Mouse (Mus musculus) lung, embryonic 16.5 days (tissue): ENCODE measurements around the gene Magi1. TPM values are rescaled to one million over a fixed set of nuclear protein-coding genes. Genes with fewer than 3 reads are reported as not detected.
"Not testable (repeated sequence)": the region's sequence is repeated elsewhere in the genome, so short reads cannot be mapped to it uniquely, and the experiment has no call there.

Experiments used
- ATAC-seq: fragments of 200-750 bp; cut with Nextera tagmentation; 2 replicates; pipeline ENCODE4 v1.8.0; 2017; ENCODE audit warnings: low read depth, mild to moderate bottlenecking, moderate library complexity
- H3K27ac ChIP-seq: fragments of 300-500 bp; sonication (generic); 2 replicates; pipeline ENCODE4 v1.5.1; 2014; ENCODE audit warnings: mild to moderate bottlenecking, control low read depth, low read length
- H3K27me3 ChIP-seq: fragments of 300-500 bp; sonication (generic); 2 replicates; pipeline ENCODE4 v1.6.1; 2014; ENCODE audit warnings: low read depth, low read length, mixed read lengths; ENCODE audit not compliant: control insufficient read depth, insufficient read depth
- H3K36me3 ChIP-seq: fragments of 300-500 bp; sonication (generic); 2 replicates; pipeline ENCODE4 v1.6.1; 2014; ENCODE audit warnings: low read length; ENCODE audit not compliant: control insufficient read depth, insufficient read depth
- H3K4me1 ChIP-seq: fragments of 300-500 bp; sonication (generic); replicated peaks from 2 replicates; pipeline ENCODE4 v1.6.1; 2014; ENCODE audit warnings: low read length, mixed read lengths; ENCODE audit not compliant: control insufficient read depth, insufficient read depth
- H3K4me2 ChIP-seq: fragments of 300-500 bp; sonication (generic); 2 replicates; pipeline ENCODE4 v1.6.1; 2014; ENCODE audit warnings: low read depth, low read length, control low read depth
- H3K4me3 ChIP-seq: fragments of 300-500 bp; sonication (generic); 2 replicates; pipeline ENCODE4 v1.5.1; 2014; ENCODE audit warnings: mild to moderate bottlenecking, low read length, control low read depth
- H3K9ac ChIP-seq: fragments of 300-500 bp; sonication (generic); 2 replicates; pipeline ENCODE4 v1.6.1; 2014; ENCODE audit warnings: low read length, control low read depth
- H3K9me3 ChIP-seq: fragments of 300-500 bp; sonication (generic); 2 replicates; pipeline ENCODE4 v1.6.1; 2016; ENCODE audit warnings: low read length; ENCODE audit not compliant: control insufficient read depth
- WGBS: fragments of 180-500 bp; shearing (Covaris S2); extraction: QIAGEN DNeasy Blood & Tissue Kit; methylation state at CpG from one replicate; pipeline ENCODE4 v1.1.7; 2014; 5-methylcytosine and 5-hydroxymethylcytosine counted together
- polyA plus RNA-seq: library from polyadenylated mRNA; unstranded; fragments of >200 nt; fragmentation: Nextera tagmentation; extraction: Ambion mirVana; gene quantifications from 2 replicates; pipeline ENCODE4 v1.2.1, GENCODE M21; 2015

Magi1 gene
- polyA plus RNA-seq, 1 experiment from 2014 or later: 9.4 TPM

GRCm38 (mm10) chr6:93629735-93630291 is 653.9 kb downstream of the Magi1 start:
- not testable (repeated sequence) for H3K36me3 ChIP-seq, ATAC-seq, H3K4me1 ChIP-seq, H3K27ac ChIP-seq, H3K9me3 ChIP-seq, H3K4me3 ChIP-seq, H3K4me2 ChIP-seq, H3K27me3 ChIP-seq, H3K9ac ChIP-seq
- WGBS: 65% methylated on average over 5 of the region's 5 CpGs

DNA sequence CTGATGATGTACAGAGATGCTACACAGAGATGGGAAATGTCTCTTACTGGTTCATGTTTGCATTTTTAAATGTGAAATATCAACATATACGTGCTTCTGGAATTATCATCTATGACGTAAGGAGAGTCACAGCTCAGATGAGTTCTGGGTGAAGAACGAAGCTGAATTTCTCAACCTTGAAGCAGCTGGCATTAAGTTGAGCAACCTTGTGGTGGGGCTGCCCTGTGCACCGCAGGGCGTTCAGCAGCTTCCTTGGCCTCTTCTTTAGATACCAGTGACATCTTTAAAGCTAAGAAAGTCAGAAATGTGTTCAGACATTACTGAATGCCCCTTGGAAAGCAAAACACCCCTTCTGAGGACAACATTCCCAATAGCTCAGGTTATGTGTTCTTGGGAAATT is 656.5 kb downstream of the Magi1 start:
- no peak overlapping the region for H3K27ac ChIP-seq
- H3K4me1 ChIP-seq: no peaks in the 10 kb centered on the region
- no peak for ATAC-seq
- no peak overlapping the region for H3K9ac ChIP-seq
- no peaks in the 10 kb centered on the region for H3K27me3 ChIP-seq
- H3K9me3 ChIP-seq: no peaks in the 10 kb centered on the region
- no peaks in the 10 kb centered on the region for H3K36me3 ChIP-seq
- WGBS: 78% methylated on average over 5 of the region's 5 CpGs
- H3K4me2 ChIP-seq: no peak overlapping the region
- H3K4me3 ChIP-seq: no peak overlapping the region

Other genes starting within 250 kb of the Magi1 start
- gene Slc25a26, start 216.4 kb upstream of the Magi1 start, polyA plus RNA-seq: 7.7 and 8.3 TPM in 2 replicates